ENCODE assay signal across 8 mouse cellular contexts in the genomic region with DNA sequence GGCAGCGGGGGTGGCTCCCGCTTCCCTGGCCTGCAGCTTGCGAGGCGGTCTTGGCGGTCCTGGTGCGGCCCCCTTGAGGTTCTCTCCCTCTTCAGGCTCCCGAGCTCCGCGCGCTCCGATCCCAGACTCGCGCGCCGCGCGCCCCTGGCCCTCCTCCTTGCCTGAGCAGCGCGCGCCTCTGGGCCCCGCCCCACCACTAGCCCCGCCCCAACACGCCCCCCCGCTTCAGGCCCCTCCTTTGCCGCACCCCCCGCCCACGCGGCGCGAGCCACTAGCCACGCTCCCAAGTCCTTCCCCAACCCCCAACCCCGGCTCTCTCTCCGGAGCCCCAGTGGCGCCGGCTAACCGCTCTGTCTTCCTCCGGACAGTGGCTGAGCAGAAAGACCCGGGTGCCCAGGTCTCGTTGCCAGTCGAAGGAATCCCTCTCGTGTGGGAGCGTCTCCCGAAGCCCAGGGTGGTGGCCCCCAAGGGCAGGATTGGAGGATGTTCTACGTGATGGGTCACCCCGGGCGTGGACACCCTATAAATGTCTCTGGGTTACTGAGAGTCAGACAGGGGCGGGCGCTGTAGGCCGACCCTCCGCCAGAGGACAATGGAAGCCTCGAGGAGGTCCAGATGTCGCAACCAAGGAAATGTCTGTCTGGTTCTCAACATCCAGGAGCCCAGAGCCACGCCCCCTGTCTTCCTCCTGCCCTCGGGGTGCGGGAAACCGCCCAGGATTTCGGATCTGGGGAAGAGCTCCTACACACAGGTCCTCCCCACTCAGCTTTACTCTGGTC. TPM values are rescaled to one million over a fixed set of nuclear protein-coding genes. Genes with fewer than 3 reads are reported as not detected.
DNase-seq lines count a peak whose midpoint lies in the region; ATAC-seq lines count a peak whose summit lies in the region.

No protein-coding gene starts in this region.

- ATAC-seq in common myeloid progenitor, adult 5-6 weeks (replicated peaks; ENCODE audit: low read depth, poor library complexity, severe bottlenecking), result peak; percentile 52
- ATAC-seq in inflammation-experienced regulatory T-cells, adult 6 months, result peak; percentile 61
- ATAC-seq in megakaryocyte progenitor cell, adult 5-6 weeks (replicated peaks; ENCODE audit: poor library complexity), result peak; percentile 56

- intact Hi-C loops in gastrocnemius, postnatal 14 days (cut with DNase I; ENCODE audit: low total_unique reads), result no loop called here
- intact Hi-C loops in left cerebral cortex, postnatal 10 days (cut with DNase I), result no loop called here

- DNase-seq in WW6 (ENCODE audit: low read depth, low spot score), result peak; percentile 47
- peak; percentile 91 for DNase-seq in gastrocnemius, postnatal 14 days
- peak; percentile 81 to 94 for DNase-seq in left cerebral cortex, postnatal 10 days (ENCODE audit: extremely low spot score in 1 of 2, low spot score in 2 of 2)
- DNase-seq in right cerebral cortex, postnatal 14 days, result peak; percentile 94
- DNase-seq in urinary bladder, postnatal 25 days (ENCODE audit: low spot score), result peak; percentile 75

RNA-seq across cellular contexts. Expression of gene Sh2b2, which starts 1.4 kb away (rescaled TPM):
- total RNA-seq in common myeloid progenitor, adult 5-6 weeks (2017), result 4.3 and 8.7 TPM in 2 replicates
- 1 to 10 TPM; 4.6 to 8.0 TPM for total RNA-seq in gastrocnemius, postnatal 14 days (2021)
- polyA plus RNA-seq in inflammation-experienced regulatory T-cells, adult 6 months (2017; shearing (Covaris generic)), result under 1 TPM in 1 of 3 experiments, not detected in 2; 0.24 TPM
- total RNA-seq in left cerebral cortex, postnatal 10 days (2021), result 10 to 100 TPM; 13.4 to 16.3 TPM
- 27.8 and 33.0 TPM in 2 replicates for total RNA-seq in megakaryocyte progenitor cell, adult 5-6 weeks (2015)
- total RNA-seq in megakaryocyte progenitor cell, adult 5-6 weeks (2017), result 12.1 TPM in 2 replicates

RNA-seq across cellular contexts. Expression of gene Prkrip1, which starts 46.2 kb away (rescaled TPM):
- 24.2 and 67.2 TPM in 2 replicates for total RNA-seq in common myeloid progenitor, adult 5-6 weeks (2017)
- total RNA-seq in gastrocnemius, postnatal 14 days (2021), result 10 to 100 TPM; 24.2 to 25.1 TPM
- polyA plus RNA-seq in inflammation-experienced regulatory T-cells, adult 6 months (2017; shearing (Covaris generic)), result 10 to 100 TPM; 40.9 to 48.3 (median 45.5) TPM
- 10 to 100 TPM; 41.2 to 42.4 TPM for total RNA-seq in left cerebral cortex, postnatal 10 days (2021)
- 21.0 and 26.5 TPM in 2 replicates for total RNA-seq in megakaryocyte progenitor cell, adult 5-6 weeks (2015)
- total RNA-seq in megakaryocyte progenitor cell, adult 5-6 weeks (2017), result 51.5 and 78.2 TPM in 2 replicates

Comparison
In these comparisons a context has a peak if more than half of its experiments do, and no peak if none do; other contexts are left out.
1. Peak in every context shown above with its lines: DNase-seq and ATAC-seq.